ENCODE assay signal across 8 mouse cellular contexts in the genomic region with DNA sequence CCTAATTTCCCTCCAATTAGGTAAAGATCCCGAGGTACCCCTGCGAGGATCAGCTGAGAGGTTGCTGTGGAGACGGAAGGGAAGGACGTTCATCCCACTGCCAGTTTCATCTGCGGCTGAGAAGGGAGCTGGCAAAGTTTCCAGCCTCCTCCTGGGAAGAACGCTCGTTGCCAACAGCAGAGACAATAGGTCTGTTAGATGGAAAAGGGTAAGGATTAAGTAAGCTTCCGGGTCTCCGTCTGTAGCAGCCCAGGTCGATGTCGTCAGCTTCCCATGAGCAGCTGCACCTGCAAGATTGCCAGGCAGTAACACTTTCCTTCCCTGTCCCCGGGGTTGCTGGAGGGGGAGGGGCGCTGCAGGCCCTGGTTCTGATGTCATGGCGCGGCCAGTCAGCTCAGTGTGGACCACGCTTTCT. TPM values are rescaled to one million over a fixed set of nuclear protein-coding genes. Genes with fewer than 3 reads are reported as not detected.
DNase-seq lines count a peak whose midpoint lies in the region; ATAC-seq lines count a peak whose summit lies in the region.

No protein-coding gene starts in this region.

- peaks cover 32% of the 10 kb centered on the region for H3K4me1 ChIP-seq in embryonic facial prominence, embryonic 14.5 days (ENCODE audit: control insufficient read depth, insufficient read depth, low read length)
- peaks cover 83% of the 10 kb centered on the region for H3K4me1 ChIP-seq in heart, embryonic 12.5 days (replicated peaks)
- H3K4me1 ChIP-seq in kidney, embryonic 15.5 days: peaks cover 77% of the 10 kb centered on the region
- H3K4me1 ChIP-seq in liver, embryonic 11.5 days (replicated peaks; ENCODE audit: control insufficient read depth, insufficient read depth, low read length): peaks cover 8% of the 10 kb centered on the region; the same call in 1 of the 2 replicates
- peaks cover 34% of the 10 kb centered on the region for H3K4me1 ChIP-seq in neural tube, embryonic 12.5 days

- peak; percentile 86 for DNase-seq in layer of hippocampus, adult 11-12 months (ENCODE audit: low spot score)
- DNase-seq in layer of hippocampus, adult 9-10 months (ENCODE audit: low spot score): no peak
- DNase-seq in embryonic facial prominence, embryonic 14.5 days (ENCODE audit: low spot score): peak; percentile 83
- DNase-seq in liver, embryonic 11.5 days (ENCODE audit: low spot score): no peak
- no peak for DNase-seq in adipocyte (ENCODE audit: low spot score)

- peaks cover 17% of the 10 kb centered on the region for H3K36me3 ChIP-seq in embryonic facial prominence, embryonic 14.5 days (ENCODE audit: control insufficient read depth, insufficient read depth, low read length)
- H3K36me3 ChIP-seq in heart, embryonic 12.5 days: peaks cover 23% of the 10 kb centered on the region
- H3K36me3 ChIP-seq in kidney, embryonic 15.5 days: peaks cover 32% of the 10 kb centered on the region
- no peaks in the 10 kb centered on the region; the same call in 1 of the 2 replicates for H3K36me3 ChIP-seq in liver, embryonic 11.5 days (ENCODE audit: control insufficient read depth, insufficient read depth, low read length)
- H3K36me3 ChIP-seq in neural tube, embryonic 12.5 days: no peaks in the 10 kb centered on the region

- peak overlapping the region; percentile 7; the same call in 1 of the 2 replicates for H3K4me3 ChIP-seq in embryonic facial prominence, embryonic 14.5 days (ENCODE audit: low read depth, low read length)
- peak overlapping the region; percentile 33 for H3K4me3 ChIP-seq in heart, embryonic 12.5 days
- H3K4me3 ChIP-seq in kidney, embryonic 15.5 days (replicated peaks): peak overlapping the region; percentile 23
- H3K4me3 ChIP-seq in liver, embryonic 11.5 days (ENCODE audit: low read depth, low read length): peak overlapping the region; percentile 17; the same call in 1 of the 2 replicates
- peak overlapping the region; percentile 16 for H3K4me3 ChIP-seq in neural tube, embryonic 12.5 days

- ATAC-seq in embryonic facial prominence, embryonic 14.5 days (ENCODE audit: low read depth): peak; percentile 81
- 0 out of 2 replicates have a peak, but pooled peaks have one; percentile 26 for ATAC-seq in heart, embryonic 12.5 days (ENCODE audit: insufficient number of reproducible peaks, low FRiP score)
- peak; percentile 24; the same call in 1 of the 2 replicates for ATAC-seq in kidney, embryonic 15.5 days (replicated peaks; ENCODE audit: low FRiP score)
- ATAC-seq in liver, embryonic 11.5 days (replicated peaks; ENCODE audit: low FRiP score): no peak
- peak; percentile 67 for ATAC-seq in neural tube, embryonic 12.5 days (ENCODE audit: low FRiP score, low read depth)

- no peak overlapping the region for H3K9ac ChIP-seq in embryonic facial prominence, embryonic 14.5 days (ENCODE audit: low read depth, low read length)
- H3K9ac ChIP-seq in heart, embryonic 12.5 days: peak overlapping the region; percentile 52
- no peak overlapping the region for H3K9ac ChIP-seq in kidney, embryonic 15.5 days
- H3K9ac ChIP-seq in liver, embryonic 11.5 days (ENCODE audit: low read depth, low read length): no peak overlapping the region
- peak overlapping the region; percentile 38 for H3K9ac ChIP-seq in neural tube, embryonic 12.5 days

- 16% methylated on average over 16 of the region's 16 CpGs for WGBS in embryonic facial prominence, embryonic 14.5 days
- WGBS in heart, embryonic 12.5 days: 7% methylated on average over 16 of the region's 16 CpGs
- 14% methylated on average over 16 of the region's 16 CpGs for WGBS in kidney, embryonic 15.5 days
- 31% methylated on average over 16 of the region's 16 CpGs for WGBS in liver, embryonic 11.5 days
- WGBS in neural tube, embryonic 12.5 days: 4% methylated on average over 16 of the region's 16 CpGs

- H3K27ac ChIP-seq in embryonic facial prominence, embryonic 14.5 days (replicated peaks; ENCODE audit: low read depth, low read length): peak overlapping the region; percentile 61; the same call in 1 of the 2 replicates
- H3K27ac ChIP-seq in heart, embryonic 12.5 days (ENCODE audit: poor library complexity, severe bottlenecking): peak overlapping the region; percentile 20; the same call in 1 of the 2 replicates
- H3K27ac ChIP-seq in kidney, embryonic 15.5 days: no peak overlapping the region
- no peak overlapping the region for H3K27ac ChIP-seq in liver, embryonic 11.5 days (ENCODE audit: low read depth, low read length)
- no peak overlapping the region for H3K27ac ChIP-seq in neural tube, embryonic 12.5 days

- no peaks in the 10 kb centered on the region for H3K27me3 ChIP-seq in embryonic facial prominence, embryonic 14.5 days (replicated peaks; ENCODE audit: control insufficient read depth, insufficient read depth, low read length)
- H3K27me3 ChIP-seq in heart, embryonic 12.5 days (replicated peaks): no peaks in the 10 kb centered on the region
- no peaks in the 10 kb centered on the region for H3K27me3 ChIP-seq in kidney, embryonic 15.5 days
- no peaks in the 10 kb centered on the region for H3K27me3 ChIP-seq in liver, embryonic 11.5 days (replicated peaks; ENCODE audit: control insufficient read depth, insufficient read depth, low read length)
- no peaks in the 10 kb centered on the region for H3K27me3 ChIP-seq in neural tube, embryonic 12.5 days (replicated peaks)

- H3K4me2 ChIP-seq in embryonic facial prominence, embryonic 14.5 days (ENCODE audit: low read depth, low read length): peak overlapping the region; percentile 39
- peak overlapping the region; percentile 60 for H3K4me2 ChIP-seq in heart, embryonic 12.5 days
- H3K4me2 ChIP-seq in kidney, embryonic 15.5 days: peak overlapping the region; percentile 45
- H3K4me2 ChIP-seq in liver, embryonic 11.5 days: peak overlapping the region; percentile 58
- H3K4me2 ChIP-seq in neural tube, embryonic 12.5 days (replicated peaks): peak overlapping the region; percentile 48

- H3K9me3 ChIP-seq in embryonic facial prominence, embryonic 14.5 days (ENCODE audit: control insufficient read depth, low read length): no peaks in the 10 kb centered on the region
- no peaks in the 10 kb centered on the region for H3K9me3 ChIP-seq in heart, embryonic 12.5 days (replicated peaks)
- no peaks in the 10 kb centered on the region for H3K9me3 ChIP-seq in kidney, embryonic 15.5 days (replicated peaks)
- H3K9me3 ChIP-seq in liver, embryonic 11.5 days (ENCODE audit: control insufficient read depth, low read length): no peaks in the 10 kb centered on the region
- no peaks in the 10 kb centered on the region for H3K9me3 ChIP-seq in neural tube, embryonic 12.5 days

RNA-seq across cellular contexts. Expression of gene Elk3, which starts 34.6 kb away (rescaled TPM):
- 34.4 and 39.4 TPM in 2 replicates for polyA plus RNA-seq in embryonic facial prominence, embryonic 14.5 days (2014; fragmentation: Nextera tagmentation; extraction: Ambion mirVana)
- 36.8 and 41.0 TPM in 2 replicates for polyA plus RNA-seq in heart, embryonic 12.5 days (2016; fragmentation: Nextera tagmentation; extraction: Ambion mirVana)
- 41.9 and 43.7 TPM in 2 replicates for polyA plus RNA-seq in kidney, embryonic 15.5 days (2015; fragmentation: Nextera tagmentation; extraction: Ambion mirVana)
- polyA plus RNA-seq in liver, embryonic 11.5 days (2014; fragmentation: Nextera tagmentation; extraction: Ambion mirVana): 15.9 and 17.6 TPM in 2 replicates
- 18.9 and 21.3 TPM in 2 replicates for polyA plus RNA-seq in neural tube, embryonic 12.5 days (2016; fragmentation: Nextera tagmentation; extraction: Ambion mirVana)

Comparison
In these comparisons a context has a peak if more than half of its experiments do, and no peak if none do; other contexts are left out.
1. DNase-seq: peak in layer of hippocampus, adult 11-12 months (single experiment) and embryonic facial prominence, embryonic 14.5 days (single experiment); none in layer of hippocampus, adult 9-10 months (single experiment), liver, embryonic 11.5 days (single experiment) and adipocyte (single experiment).
2. H3K27ac ChIP-seq: peak in embryonic facial prominence, embryonic 14.5 days (single experiment) and heart, embryonic 12.5 days (single experiment); none in kidney, embryonic 15.5 days (single experiment), liver, embryonic 11.5 days (single experiment) and neural tube, embryonic 12.5 days (single experiment).
3. H3K9ac ChIP-seq: peak in heart, embryonic 12.5 days (single experiment) and neural tube, embryonic 12.5 days (single experiment); none in embryonic facial prominence, embryonic 14.5 days (single experiment), kidney, embryonic 15.5 days (single experiment) and liver, embryonic 11.5 days (single experiment).
4. Peak in every context shown above with its lines, with median percentiles within 50 percentile points of each other: H3K4me2 ChIP-seq and H3K4me3 ChIP-seq.